Mouse (Mus musculus) cerebellum, adult 2 months (tissue): Measurements from ENCODE around the gene Supt5.

Experiments
- CTCF ChIP-seq: fragments of 200-500 bp; IDR thresholded peaks from 2 replicates; pipeline ENCODE4 v1.5.1; 2011; ENCODE audit warnings: low read depth, mild to moderate bottlenecking, control low read depth, low read length, moderate library complexity, borderline replicate concordance; ENCODE audit not compliant: insufficient read depth
- POLR2A ChIP-seq: fragments of 200-500 bp; IDR thresholded peaks from 2 replicates; pipeline ENCODE4 v1.6.1; 2011; ENCODE audit warnings: low read length, control low read depth, borderline replicate concordance; ENCODE audit not compliant: insufficient read depth

- TF ChIP-seq POLR2A (no peak), CTCF (no peak)
Measured at GRCm38 (mm10) chr7:28347746-28348145, 9.2 kb upstream of the Supt5 start.
